Mouse (Mus musculus) kidney, adult 2 months (tissue): Measurements from ENCODE around the gene Nploc4. TPM values are rescaled to one million over a fixed set of nuclear protein-coding genes. Genes with fewer than 3 reads are reported as not detected.
"Not testable (repeated sequence)": the region's sequence is repeated elsewhere in the genome, so short reads cannot be mapped to it uniquely, and the experiment has no call there.

Experiments
- DNase-seq: peaks from one replicate; pipeline ENCODE4 v3.0.0; 2021
- H3K27ac ChIP-seq: fragments of 200-500 bp; 2 replicates; pipeline ENCODE4 v1.5.1; 2012; ENCODE audit warnings: low read depth, low read length, control low read depth, inconsistent platforms; ENCODE audit not compliant: insufficient read depth
- H3K27me3 ChIP-seq: fragments of 200-500 bp; replicated peaks from 2 replicates; pipeline ENCODE4 v1.6.1; 2012; ENCODE audit warnings: mild to moderate bottlenecking, moderate library complexity, low read length, inconsistent platforms; ENCODE audit not compliant: control insufficient read depth, insufficient read depth
- H3K36me3 ChIP-seq: fragments of 200-500 bp; 2 replicates; pipeline ENCODE4 v1.6.1; 2012; ENCODE audit warnings: mild to moderate bottlenecking, moderate library complexity, low read length, inconsistent platforms; ENCODE audit not compliant: control insufficient read depth, insufficient read depth
- H3K4me1 ChIP-seq: fragments of 200-500 bp; 2 replicates; pipeline ENCODE4 v1.6.1; 2011; ENCODE audit warnings: low read length; ENCODE audit not compliant: control insufficient read depth, insufficient read depth
- H3K4me3 ChIP-seq: fragments of 200-500 bp; 2 replicates; pipeline ENCODE4 v1.5.1; 2011; ENCODE audit warnings: mild to moderate bottlenecking, low read depth, low read length, control low read depth; ENCODE audit not compliant: insufficient read depth
- CTCF ChIP-seq: fragments of 200-500 bp; conservative IDR thresholded peaks from 2 replicates; pipeline ENCODE4 v1.5.1; 2011; ENCODE audit warnings: low read depth, mild to moderate bottlenecking, control low read depth, low read length, moderate library complexity, mixed read lengths; ENCODE audit not compliant: insufficient read depth, insufficient read length
- POLR2A ChIP-seq: fragments of 200-500 bp; IDR thresholded peaks from one replicate; pipeline ENCODE4 v1.6.1; 2011; ENCODE audit warnings: low read depth, low read length, control low read depth
- WGBS: fragments of 180-500 bp; shearing (Covaris S2); methylation state at CpG from one replicate; pipeline ENCODE4 v1.1.7; 2018; 5-methylcytosine and 5-hydroxymethylcytosine counted together
- polyA plus RNA-seq: library from polyadenylated mRNA; depleted of rRNA; stranded (reverse); fragments of >200 nt; gene quantifications from 2 replicates; pipeline ENCODE4 v1.2.3, GENCODE M21; 2012

Nploc4 gene
- polyA plus RNA-seq, 1 experiment, result 39.5 TPM

DNA sequence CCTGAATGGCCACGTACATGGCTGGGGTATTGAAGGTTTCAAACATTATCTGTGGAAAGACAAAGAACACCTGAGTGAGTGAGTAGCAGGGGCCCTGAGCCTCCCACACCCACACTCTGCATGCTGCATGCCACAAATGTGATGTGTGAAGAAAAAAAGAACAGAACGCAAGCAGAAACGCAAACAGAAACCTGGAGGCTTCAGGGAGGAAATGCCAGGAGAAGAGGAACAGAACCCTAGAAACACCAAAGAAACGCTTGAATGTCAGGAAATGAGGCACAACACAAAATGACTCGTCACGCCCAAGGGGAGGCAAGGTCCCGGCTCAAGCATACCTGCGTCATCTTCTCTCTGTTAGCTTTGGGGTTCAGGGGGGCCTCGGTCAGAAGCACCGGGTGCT, 90.2 kb downstream of the Nploc4 start:
- TF ChIP-seq CTCF (no peak), POLR2A (no peak)
- H3K4me1 ChIP-seq, result peaks cover 16% of the 10 kb centered on the region; the same call in 1 of the 2 replicates
- H3K27me3 ChIP-seq, result no peaks in the 10 kb centered on the region
- peak overlapping the region; percentile 90 for H3K27ac ChIP-seq
- H3K36me3 ChIP-seq, result peaks cover 2% of the 10 kb centered on the region; the same call in 1 of the 2 replicates
- DNase-seq, result peak; percentile 32
- peak overlapping the region; percentile 84 for H3K4me3 ChIP-seq
- 11% methylated on average over 10 of the region's 10 CpGs for WGBS

DNA sequence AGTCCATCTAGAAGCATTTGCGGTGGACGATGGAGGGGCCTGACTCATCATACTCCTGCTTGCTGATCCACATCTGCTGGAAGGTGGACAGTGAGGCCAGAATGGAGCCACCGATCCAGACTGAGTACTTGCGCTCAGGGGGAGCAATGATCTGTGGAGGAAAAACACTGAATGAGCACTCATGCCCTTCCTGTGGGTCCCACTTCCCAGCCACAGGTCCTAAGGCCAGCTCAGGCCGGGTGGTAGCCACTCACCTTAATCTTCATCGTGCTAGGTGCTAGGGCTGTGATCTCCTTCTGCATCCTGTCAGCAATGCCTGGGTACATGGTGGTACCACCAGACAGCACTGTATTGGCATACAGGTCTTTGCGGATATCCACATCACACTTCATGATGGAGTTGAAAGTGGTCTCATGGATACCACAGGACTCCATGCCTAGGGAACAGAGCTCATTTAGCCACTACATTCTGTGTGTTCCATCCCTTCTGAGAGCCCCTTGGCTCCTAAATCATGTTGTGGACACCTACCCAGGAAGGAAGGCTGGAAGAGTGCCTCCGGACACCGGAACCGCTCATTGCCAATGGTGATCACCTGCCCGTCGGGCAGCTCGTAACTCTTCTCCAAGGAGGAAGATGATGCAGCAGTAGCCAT, 91.0 kb downstream of the Nploc4 start:
- not testable (repeated sequence) for H3K36me3 ChIP-seq, H3K27me3 ChIP-seq, H3K27ac ChIP-seq
- Histone ChIP-seq H3K4me3 (peak overlapping the region; percentile 57), H3K4me1 (peaks cover 16% of the 10 kb centered on the region; the same call in 1 of the 2 replicates)
- WGBS, result 17% methylated on average over 11 of the region's 13 CpGs
- peak; percentile 32 for DNase-seq

GRCm38 (mm10) chr11:120345067-120345681, 92.3 kb downstream of the Nploc4 start:
- Histone ChIP-seq H3K4me1 (peaks cover 6% of the 10 kb centered on the region; the same call in 1 of the 2 replicates), H3K4me3 (peak overlapping the region; percentile 6), H3K36me3 (peaks cover 2% of the 10 kb centered on the region; the same call in 1 of the 2 replicates), H3K27ac (0 out of 2 replicates have a peak overlapping the region, but pooled peaks have one; percentile 2), H3K27me3 (no peaks in the 10 kb centered on the region)
- peak; percentile 33 for DNase-seq
- WGBS, result 35% methylated on average over 1 of the region's 1 CpGs
- TF ChIP-seq POLR2A, result no peak
- TF ChIP-seq CTCF, result no peak

DNA sequence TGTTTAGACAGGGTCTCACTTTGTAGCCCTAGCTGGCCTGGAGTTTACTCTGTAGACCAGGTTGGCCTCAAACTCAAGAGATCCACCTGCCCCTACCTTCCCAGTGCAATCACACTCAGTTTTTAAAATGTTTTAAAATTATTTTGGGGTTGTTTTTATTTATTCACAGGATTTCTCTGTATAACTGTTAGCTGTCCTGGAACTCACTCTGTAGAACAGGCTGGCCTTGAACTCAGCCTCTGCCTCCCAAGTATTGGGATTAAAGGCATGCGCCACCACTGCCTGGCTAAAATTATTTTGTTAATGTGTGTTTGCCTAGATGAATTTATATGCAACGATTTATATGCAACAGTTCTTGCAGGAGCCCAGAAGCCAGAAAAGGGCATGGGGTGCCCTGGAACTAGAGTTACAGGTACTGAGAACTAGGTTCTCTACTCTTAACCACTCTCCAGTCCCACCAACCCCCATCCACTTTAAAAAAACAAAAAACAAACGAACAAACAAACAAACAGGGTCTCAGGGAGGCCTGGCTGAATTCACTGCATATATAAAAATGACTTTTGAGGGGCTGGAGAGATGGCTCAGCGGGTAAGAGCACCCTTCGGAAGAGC, 93.1 kb downstream of the Nploc4 start:
- 54% methylated on average over 5 of the region's 5 CpGs for WGBS
- DNase-seq, result no peak
- no peak for TF ChIP-seq POLR2A
- no peak for TF ChIP-seq CTCF
- Histone ChIP-seq H3K27ac (no peak overlapping the region), H3K36me3 (peaks cover 2% of the 10 kb centered on the region; the same call in 1 of the 2 replicates), H3K4me1 (peaks cover 10% of the 10 kb centered on the region; the same call in 1 of the 2 replicates), H3K27me3 (no peaks in the 10 kb centered on the region), H3K4me3 (no peak overlapping the region)

DNA sequence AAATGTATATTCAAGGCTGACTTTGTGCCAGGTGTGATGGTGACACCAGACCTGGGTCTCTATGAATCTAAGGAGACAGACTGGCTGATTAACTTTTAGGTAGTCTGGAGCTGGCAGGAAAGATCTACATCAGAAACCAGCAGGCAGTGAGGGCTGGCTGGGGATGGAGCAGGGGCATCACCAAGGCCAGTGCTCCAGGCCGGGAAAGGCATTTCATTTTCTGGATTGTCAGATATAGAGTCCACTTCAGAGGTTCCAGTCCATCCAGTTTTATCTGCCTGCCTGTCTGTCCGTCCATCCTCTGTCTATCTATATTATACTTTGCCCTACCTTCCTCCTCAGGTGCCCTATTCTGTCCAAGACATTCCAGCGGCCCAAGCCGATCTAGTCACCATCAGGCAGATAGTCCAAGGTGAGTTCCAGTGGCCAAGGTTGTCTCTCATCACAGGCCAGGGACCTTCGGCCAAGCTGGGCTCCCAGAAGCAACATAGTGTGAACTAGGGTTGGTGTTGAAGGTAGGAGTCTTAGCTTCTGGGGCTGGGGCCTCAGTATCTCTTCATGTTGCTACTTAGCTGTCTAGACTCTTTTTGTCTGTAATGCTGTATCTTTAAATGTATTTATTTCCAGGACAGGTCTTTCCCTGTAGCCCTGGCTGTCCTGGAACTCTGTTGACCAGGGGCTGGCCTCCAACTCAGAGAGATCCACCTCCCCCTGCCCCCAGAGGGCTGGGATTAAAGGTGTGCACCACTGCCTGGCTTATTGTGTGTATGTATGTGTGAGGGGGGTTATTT, 93.8 kb downstream of the Nploc4 start:
- Histone ChIP-seq H3K4me1 (peaks cover 10% of the 10 kb centered on the region; the same call in 1 of the 2 replicates), H3K36me3 (peaks cover 2% of the 10 kb centered on the region; the same call in 1 of the 2 replicates), H3K4me3 (no peak overlapping the region), H3K27ac (no peak overlapping the region), H3K27me3 (no peaks in the 10 kb centered on the region)
- TF ChIP-seq POLR2A, result no peak
- no peak for TF ChIP-seq CTCF
- WGBS, result 54% methylated on average over 5 of the region's 5 CpGs
- no peak for DNase-seq

GRCm38 (mm10) chr11:120342656-120343160, 94.8 kb downstream of the Nploc4 start:
- no peak overlapping the region for H3K27ac ChIP-seq
- H3K27me3 ChIP-seq, result no peaks in the 10 kb centered on the region
- 93% methylated on average over 5 of the region's 5 CpGs for WGBS
- H3K4me1 ChIP-seq, result peaks cover 10% of the 10 kb centered on the region; the same call in 1 of the 2 replicates
- TF ChIP-seq CTCF (no peak), POLR2A (no peak)
- H3K36me3 ChIP-seq, result peaks cover 2% of the 10 kb centered on the region; the same call in 1 of the 2 replicates
- no peak for DNase-seq
- no peak overlapping the region for H3K4me3 ChIP-seq
